In the genomic region with DNA sequence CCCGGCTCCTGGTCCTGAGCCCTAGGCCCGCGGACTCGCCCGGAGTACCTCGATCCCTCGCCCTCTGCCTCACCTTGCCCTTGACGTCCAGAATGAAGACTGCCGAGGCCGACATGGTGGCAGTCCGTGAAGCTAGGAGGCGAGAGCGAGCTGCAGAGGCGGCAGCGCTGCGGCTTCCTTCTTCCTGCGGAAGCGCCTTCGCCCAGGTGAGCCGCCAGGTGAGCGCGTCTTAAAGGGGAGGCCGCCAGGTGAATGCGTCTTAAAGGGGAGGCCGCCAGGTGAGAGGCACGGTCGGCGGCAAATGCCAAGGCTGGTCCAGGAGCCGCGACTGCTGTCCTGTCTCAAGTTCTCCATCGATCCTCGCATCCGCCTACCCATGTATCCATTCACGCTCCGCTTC, we compare ENCODE assay signal across 8 mouse cellular contexts. TPM values are rescaled to one million over a fixed set of nuclear protein-coding genes. Genes with fewer than 3 reads are reported as not detected.
DNase-seq lines count a peak whose midpoint lies in the region; ATAC-seq lines count a peak whose summit lies in the region.

A gene (minus strand): TSS at position 204 of the 400 bp plus-strand sequence.

- no peak within 1 kb of the TSS for H3K4me2 ChIP-seq in midbrain, embryonic 11.5 days
- H3K4me2 ChIP-seq in limb, embryonic 12.5 days: peak within 1 kb of the TSS; percentile 44

- no peaks in the 10 kb centered on the region for H3K36me3 ChIP-seq in midbrain, embryonic 10.5 days
- no peaks in the 10 kb centered on the region for H3K36me3 ChIP-seq in midbrain, embryonic 11.5 days (ENCODE audit: control insufficient read depth, insufficient read depth, low read length)
- no peaks in the 10 kb centered on the region for H3K36me3 ChIP-seq in limb, embryonic 12.5 days

- no peak within 1 kb of the TSS for H3K27ac ChIP-seq in midbrain, embryonic 10.5 days (replicated peaks)
- H3K27ac ChIP-seq in midbrain, embryonic 11.5 days (ENCODE audit: low read depth, low read length): no peak within 1 kb of the TSS
- H3K27ac ChIP-seq in limb, embryonic 12.5 days: no peak within 1 kb of the TSS

- no peak for DNase-seq in midbrain, embryonic 10.5 days (ENCODE audit: low spot score)
- DNase-seq in midbrain, embryonic 11.5 days (ENCODE audit: low spot score, missing footprints): no peak
- no peak for DNase-seq in gonadal fat pad, adult 2 months (ENCODE audit: low read depth)
- DNase-seq in cerebellum, adult 11 months: no peak
- no peak for DNase-seq in adrenal gland, adult 8-10 months

- H3K9ac ChIP-seq in midbrain, embryonic 11.5 days (ENCODE audit: low read length): no peak within 1 kb of the TSS
- no peak within 1 kb of the TSS; the same call in 1 of the 2 replicates for H3K9ac ChIP-seq in limb, embryonic 12.5 days (replicated peaks)

- ATAC-seq in midbrain, embryonic 11.5 days (ENCODE audit: low FRiP score): no peak
- no peak for ATAC-seq in limb, embryonic 12.5 days (ENCODE audit: insufficient number of reproducible peaks, insufficient read depth, low FRiP score, low TSS enrichment, low read depth)
- no peak for ATAC-seq in neutrophil, adult 5-6 weeks (ENCODE audit: extremely low read depth, insufficient number of reproducible peaks, low FRiP score, poor library complexity, severe bottlenecking)
- no peak for ATAC-seq in megakaryocyte-erythroid progenitor cell, adult 5-6 weeks (replicated peaks; ENCODE audit: low FRiP score, low TSS enrichment, poor library complexity, severe bottlenecking)

- peaks cover 5% of the 10 kb centered on the region; the same call in 1 of the 2 replicates for H3K4me1 ChIP-seq in midbrain, embryonic 10.5 days
- H3K4me1 ChIP-seq in midbrain, embryonic 11.5 days (ENCODE audit: control insufficient read depth, insufficient read depth, low read length): no peaks in the 10 kb centered on the region
- 0 out of 2 replicates have a peak, but pooled peaks cover 3% of the 10 kb centered on the region for H3K4me1 ChIP-seq in limb, embryonic 12.5 days (replicated peaks)

- 13% methylated on average over 35 of the region's 35 CpGs for WGBS in midbrain, embryonic 10.5 days
- WGBS in midbrain, embryonic 11.5 days: 11% methylated on average over 31 of the region's 35 CpGs
- WGBS in limb, embryonic 12.5 days: 12% methylated on average over 32 of the region's 35 CpGs

- peaks cover 28% of the 10 kb centered on the region for H3K27me3 ChIP-seq in midbrain, embryonic 10.5 days (ENCODE audit: low read depth, poor library complexity, severe bottlenecking)
- peaks cover 15% of the 10 kb centered on the region for H3K27me3 ChIP-seq in midbrain, embryonic 11.5 days (ENCODE audit: control insufficient read depth, insufficient read depth, low read length)
- H3K27me3 ChIP-seq in limb, embryonic 12.5 days: peaks cover 38% of the 10 kb centered on the region

- peak within 1 kb of the TSS; percentile 16 for H3K4me3 ChIP-seq in midbrain, embryonic 10.5 days
- no peak within 1 kb of the TSS for H3K4me3 ChIP-seq in midbrain, embryonic 11.5 days (ENCODE audit: low read depth, low read length)
- H3K4me3 ChIP-seq in limb, embryonic 12.5 days (replicated peaks): peak within 1 kb of the TSS; percentile 31

- no peaks in the 10 kb centered on the region for H3K9me3 ChIP-seq in midbrain, embryonic 10.5 days (replicated peaks)
- no peaks in the 10 kb centered on the region for H3K9me3 ChIP-seq in midbrain, embryonic 11.5 days (ENCODE audit: control insufficient read depth, low read length)
- H3K9me3 ChIP-seq in limb, embryonic 12.5 days: no peaks in the 10 kb centered on the region

RNA-seq across cellular contexts. Expression of the gene that starts here (rescaled TPM):
- 1.1 and 2.9 TPM in 2 replicates for polyA plus RNA-seq in midbrain, embryonic 10.5 days (2016; fragmentation: Nextera tagmentation; extraction: Ambion mirVana)
- polyA plus RNA-seq in midbrain, embryonic 11.5 days (2014; fragmentation: Nextera tagmentation; extraction: Ambion mirVana): 0.36 and 0.68 TPM in 2 replicates
- 92.6 and 101 TPM in 2 replicates for polyA plus RNA-seq in gonadal fat pad, adult 2 months (2012; rRNA removed)
- polyA plus RNA-seq in limb, embryonic 12.5 days (2016; fragmentation: Nextera tagmentation; extraction: Ambion mirVana): 9.0 and 9.5 TPM in 2 replicates
- 7.6 and 13.6 TPM in 2 replicates for total RNA-seq in neutrophil, adult 5-6 weeks (2017)
- 0.42 TPM in 1 of 2 replicates, not detected in the other for total RNA-seq in megakaryocyte-erythroid progenitor cell, adult 5-6 weeks (2014; fragmentation: Nextera tagmentation)
- total RNA-seq in megakaryocyte-erythroid progenitor cell, adult 5-6 weeks (2017): not detected in 2 replicates
- total RNA-seq in adrenal gland, adult 8-10 months (2022): under 1 TPM in 1 of 4 experiments, not detected in 3; 0.23 TPM
